In the genomic region with DNA sequence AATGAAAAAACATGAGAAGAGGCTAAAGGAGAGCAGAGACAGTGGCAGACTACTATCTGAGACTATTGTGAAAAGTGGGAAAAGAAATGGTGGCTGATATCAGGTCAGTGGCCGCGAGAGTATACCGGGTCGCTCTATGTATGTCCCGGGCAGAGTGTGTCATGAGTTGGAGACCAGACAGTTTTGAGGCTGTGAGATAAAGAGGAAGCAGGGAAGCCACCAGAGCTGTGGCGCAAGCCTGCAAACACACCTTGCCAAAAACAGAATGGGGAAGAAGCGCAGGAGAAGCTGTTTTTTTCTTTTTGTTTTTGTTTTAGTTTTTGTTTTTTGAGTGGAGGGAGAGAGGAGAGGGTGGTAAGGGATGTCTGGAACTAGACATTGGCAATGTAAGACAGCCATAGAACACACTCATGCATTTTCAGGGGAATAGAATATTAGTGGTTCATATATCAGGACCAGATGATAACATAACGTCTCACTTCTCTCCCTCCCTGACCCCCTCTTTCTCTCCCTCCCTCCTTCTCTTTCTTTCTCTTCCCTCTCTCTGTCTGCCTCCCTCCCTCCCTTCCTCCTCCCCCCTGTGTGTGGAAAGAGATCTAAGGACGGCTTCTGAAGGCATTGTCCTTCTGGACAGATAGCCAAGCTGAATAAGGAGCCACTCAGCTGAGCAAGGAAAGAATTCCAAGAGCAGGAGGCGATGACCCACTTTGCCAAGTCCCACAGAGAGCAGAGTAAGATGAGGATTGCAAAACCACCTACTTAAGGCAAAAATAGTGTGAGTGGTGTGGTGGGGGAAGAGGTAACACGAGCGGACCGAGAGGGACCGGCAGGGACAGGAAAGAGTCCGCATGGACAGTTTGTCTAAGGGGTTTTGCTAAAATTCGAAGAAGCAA, we compare ENCODE assay signal across 10 mouse cellular contexts.
A peak's percentile ranks its signal among the peaks of the same experiment; 100 is the strongest.
DNase-seq lines count a peak whose midpoint lies in the region; ATAC-seq and TF ChIP-seq lines count a peak whose summit lies in the region.
"Had no signal": no experiment of that assay in that cellular context is flagged by ENCODE, and none has a peak within 500 bp of the region (broad histone marks: within the 10 kb centered on the region; RNA-seq: fewer than 3 reads in every experiment).

No protein-coding gene starts in this region.

- no peaks in the 10 kb centered on the region for H3K79me2 ChIP-seq in MEL (ENCODE audit: control insufficient read depth, insufficient read depth, low read length, poor library complexity)

- no peak for TF ChIP-seq RAD21 in MEL (IDR thresholded peaks at IDR 0.05; ENCODE audit: low read depth, low read length)

- TF ChIP-seq POLR2A in MEL (IDR thresholded peaks at IDR 0.05; ENCODE audit: control insufficient read depth in 1 of 2, insufficient read depth in 1 of 2, low read depth in 1 of 2, low read length in 2 of 2, poor library complexity in 1 of 2) = no peak

- H3K9me3 ChIP-seq in heart, embryonic 14.5 days (ENCODE audit: control insufficient read depth, low read length) = no peaks in the 10 kb centered on the region
- no peaks in the 10 kb centered on the region for H3K9me3 ChIP-seq in MEL (replicated peaks; ENCODE audit: insufficient read depth, low read length)

- intact Hi-C loops in heart, postnatal 10 days (cut with DNase I) = no loop called here

- TF ChIP-seq CTCF in MEL (IDR thresholded peaks at IDR 0.05 in 2 of 3, conservative IDR thresholded peaks at IDR 0.05 in 1 of 3; ENCODE audit: control insufficient read depth in 1 of 3, insufficient read depth in 1 of 3, low read depth in 2 of 3, low read length in 3 of 3, poor library complexity in 1 of 3, severe bottlenecking in 1 of 3) = no peak

- DNase-seq in heart, postnatal 10 days = no peak
- peak; percentile 75 for DNase-seq in MEL (ENCODE audit: low read depth, low spot score)
- peak; percentile 64 for DNase-seq in lung, postnatal 36 days
- no peak for DNase-seq in right cerebral cortex, postnatal 4 days
- no peak for DNase-seq in c-Kit-positive CD71-positive TER-119-positive erythroid progenitor cells, embryonic 14.5 days (ENCODE audit: low spot score)
- no peak for DNase-seq in thymus, postnatal 0 days (ENCODE audit: low spot score)
- DNase-seq: cerebellum, adult 9-10 months had no signal

- no peak for ATAC-seq in heart, embryonic 14.5 days (ENCODE audit: insufficient number of reproducible peaks, insufficient read depth, low FRiP score, low read depth)
- ATAC-seq in granulocyte monocyte progenitor cell, adult 5-6 weeks (replicated peaks; ENCODE audit: poor library complexity, severe bottlenecking) = peak; percentile 99
- ATAC-seq: intestine, embryonic 16.5 days had no signal

- peaks cover 0 to 3% of the 10 kb centered on the region in 2 experiments; a peak in 2 of 4 replicates for H3K4me1 ChIP-seq in heart, embryonic 14.5 days (ENCODE audit: control insufficient read depth in 2 of 2, insufficient read depth in 2 of 2, low read length in 2 of 2)
- H3K4me1 ChIP-seq in MEL (ENCODE audit: control insufficient read depth in 1 of 2, insufficient read depth in 2 of 2, low read length in 2 of 2) = peaks cover 0 to 2% of the 10 kb centered on the region in 2 experiments; a peak in 2 of 4 replicates

- H3K27ac ChIP-seq in heart, embryonic 14.5 days (replicated peaks in 1 of 2; ENCODE audit: control insufficient read depth in 1 of 2, insufficient read depth in 1 of 2, low read depth in 2 of 2, low read length in 2 of 2) = no peak overlapping the region
- H3K27ac ChIP-seq in MEL (ENCODE audit: control insufficient read depth, low read depth, low read length) = no peak overlapping the region

- H3K4me3 ChIP-seq in heart, embryonic 14.5 days (ENCODE audit: control insufficient read depth in 1 of 2, insufficient read depth in 1 of 2, low read depth in 1 of 2, low read length in 2 of 2) = no peak overlapping the region
- peak overlapping the region in 1 of 2 experiments; percentile 64; a peak in 2 of 4 replicates for H3K4me3 ChIP-seq in MEL (ENCODE audit: control insufficient read depth in 1 of 2, insufficient read depth in 1 of 2, low read depth in 2 of 2, low read length in 2 of 2)

- H3K9ac ChIP-seq in heart, embryonic 14.5 days (ENCODE audit: low read length) = peak overlapping the region; percentile 11; the same call in 1 of the 2 replicates
- H3K9ac ChIP-seq in MEL (ENCODE audit: control insufficient read depth, low read depth, low read length, poor library complexity, severe bottlenecking) = no peak overlapping the region; the same call in 1 of the 2 replicates

- 55% methylated on average over 16 of the region's 16 CpGs for WGBS in heart, embryonic 14.5 days

- no peaks in the 10 kb centered on the region for H3K27me3 ChIP-seq in heart, embryonic 14.5 days (ENCODE audit: control insufficient read depth, insufficient read depth, low read length)
- H3K27me3 ChIP-seq in MEL (ENCODE audit: control insufficient read depth in 1 of 2, insufficient read depth in 2 of 2, low read length in 2 of 2) = no peaks in the 10 kb centered on the region

- peak; percentile 25 to 64; a peak in 3 of 4 replicates for TF ChIP-seq EP300 in MEL (IDR thresholded peaks at IDR 0.05; ENCODE audit: low read depth in 1 of 2, low read length in 2 of 2)

- H3K36me3 ChIP-seq in heart, embryonic 14.5 days (ENCODE audit: control insufficient read depth, insufficient read depth, low read length) = no peaks in the 10 kb centered on the region
- no peaks in the 10 kb centered on the region for H3K36me3 ChIP-seq in MEL (ENCODE audit: control insufficient read depth in 1 of 2, insufficient read depth in 2 of 2, low read length in 2 of 2)

- 0 out of 2 replicates have a peak overlapping the region, but pooled peaks have one; percentile 18 for H3K4me2 ChIP-seq in heart, embryonic 14.5 days (ENCODE audit: low read length)

TF ChIP-seq in MEL, 35 proteins besides CTCF, POLR2A, EP300 and RAD21:
- no peak for TF ChIP-seq ZC3H11A (IDR thresholded peaks at IDR 0.05; ENCODE audit: low read depth, low read length)
- TF ChIP-seq ZNF384 (IDR thresholded peaks at IDR 0.05; ENCODE audit: low read depth, low read length) = peak; percentile 56
- no peak for TF ChIP-seq POLR2AphosphoS5 (IDR thresholded peaks at IDR 0.05; ENCODE audit: borderline replicate concordance, low read depth, low read length)
- TF ChIP-seq RCOR1 (IDR thresholded peaks at IDR 0.05; ENCODE audit: low read depth, low read length) = 0 out of 2 replicates have a peak, but pooled peaks have one; percentile 18
- no peak for TF ChIP-seq ELF1 (IDR thresholded peaks at IDR 0.05; ENCODE audit: low read depth, low read length)
- TF ChIP-seq TBP (IDR thresholded peaks at IDR 0.05; ENCODE audit: low read depth, low read length) = 0 out of 2 replicates have a peak, but pooled peaks have one; percentile 28
- no peak for TF ChIP-seq UBTF (IDR thresholded peaks at IDR 0.05; ENCODE audit: borderline replicate concordance, insufficient read depth, low read depth, low read length)
- TF ChIP-seq CHD2 (IDR thresholded peaks at IDR 0.05; ENCODE audit: low read length) = no peak
- TF ChIP-seq MAX (IDR thresholded peaks at IDR 0.05; ENCODE audit: low read length) = 0 out of 2 replicates have a peak, but pooled peaks have one; percentile 27
- TF ChIP-seq SIN3A (IDR thresholded peaks at IDR 0.05; ENCODE audit: low read length) = 0 out of 2 replicates have a peak, but pooled peaks have one; percentile 23
- no peak for TF ChIP-seq BHLHE40 (IDR thresholded peaks at IDR 0.05; ENCODE audit: borderline replicate concordance, low read depth, low read length)
- no peak for TF ChIP-seq TAL1 (IDR thresholded peaks at IDR 0.05; ENCODE audit: low read length)
- TF ChIP-seq GATA1 (IDR thresholded peaks at IDR 0.05; ENCODE audit: low read depth, low read length) = no peak
- TF ChIP-seq E2F4 (IDR thresholded peaks at IDR 0.05; ENCODE audit: borderline replicate concordance, low read depth, low read length) = no peak
- TF ChIP-seq CHD1 (IDR thresholded peaks at IDR 0.05; ENCODE audit: low read depth, low read length) = no peak
- no peak for TF ChIP-seq USF1 (IDR thresholded peaks at IDR 0.05; ENCODE audit: low read depth, low read length)
- TF ChIP-seq HCFC1 (IDR thresholded peaks at IDR 0.05; ENCODE audit: low read depth, low read length) = no peak
- TF ChIP-seq ZKSCAN1 (IDR thresholded peaks at IDR 0.05; ENCODE audit: low read depth, low read length) = no peak
- no peak for TF ChIP-seq USF2 (IDR thresholded peaks at IDR 0.05; ENCODE audit: borderline replicate concordance in 1 of 2, insufficient read depth in 1 of 2, low read depth in 1 of 2, low read length in 2 of 2)
- TF ChIP-seq MAFK (IDR thresholded peaks at IDR 0.05; ENCODE audit: borderline replicate concordance, low read depth, low read length) = no peak
- TF ChIP-seq NRF1 (IDR thresholded peaks at IDR 0.05; ENCODE audit: insufficient read depth, low read depth, low read length, poor library complexity, severe bottlenecking) = no peak
- TF ChIP-seq MAZ (IDR thresholded peaks at IDR 0.05; ENCODE audit: low read depth, low read length) = 0 out of 2 replicates have a peak, but pooled peaks have one; percentile 32
- TF ChIP-seq TCF12 (IDR thresholded peaks at IDR 0.05; ENCODE audit: low read depth, low read length) = peak; percentile 23; the same call in 1 of the 2 replicates
- TF ChIP-seq KAT2A (conservative IDR thresholded peaks at IDR 0.05; ENCODE audit: low read depth, low read length) = no peak
- TF ChIP-seq MYC (IDR thresholded peaks at IDR 0.05; ENCODE audit: low read depth, low read length) = no peak
- TF ChIP-seq JUND (IDR thresholded peaks at IDR 0.05; ENCODE audit: low read depth, low read length) = no peak
- no peak for TF ChIP-seq POLR2AphosphoS2 (IDR thresholded peaks at IDR 0.05; ENCODE audit: low read length)
- no peak for TF ChIP-seq NELFE (IDR thresholded peaks at IDR 0.05; ENCODE audit: low read depth, low read length)
- TF ChIP-seq MEF2A (IDR thresholded peaks at IDR 0.05; ENCODE audit: extremely low read depth, insufficient replicate concordance, low read depth, low read length, poor library complexity, severe bottlenecking) = no peak
- TF ChIP-seq MXI1 (IDR thresholded peaks at IDR 0.05; ENCODE audit: low read depth, low read length) = peak; percentile 30; the same call in 1 of the 2 replicates
- no peak for TF ChIP-seq GABPA (IDR thresholded peaks at IDR 0.05; ENCODE audit: low read depth, low read length)
- TF ChIP-seq MYB (IDR thresholded peaks at IDR 0.05; ENCODE audit: low read depth, low read length) = 0 out of 2 replicates have a peak, but pooled peaks have one; percentile 13
- no peak for TF ChIP-seq ETS1 (IDR thresholded peaks at IDR 0.05; ENCODE audit: low read depth, low read length)
- no peak for TF ChIP-seq ZMIZ1 (IDR thresholded peaks at IDR 0.05; ENCODE audit: low read depth, low read length)
- 0 out of 2 replicates have a peak, but pooled peaks have one; percentile 9 for TF ChIP-seq SMC3 (IDR thresholded peaks at IDR 0.05; ENCODE audit: low read depth, low read length)

Comparison
In these comparisons a context has a peak if more than half of its experiments do, and no peak if none do; other contexts are left out.
1. DNase-seq: peak in MEL (single experiment) and lung, postnatal 36 days (single experiment); none in heart, postnatal 10 days (0 of 2), right cerebral cortex, postnatal 4 days (single experiment), c-Kit-positive CD71-positive TER-119-positive erythroid progenitor cells, embryonic 14.5 days (single experiment) and thymus, postnatal 0 days (single experiment).